In genomic region chr10:126928819-126929206, GRCm38 (mm10) we compare ENCODE assay signal across 8 mouse cellular contexts. TPM values are rescaled to one million over a fixed set of nuclear protein-coding genes. Genes with fewer than 3 reads are reported as not detected.
DNase-seq lines count a peak whose midpoint lies in the region; ATAC-seq and TF ChIP-seq lines count a peak whose summit lies in the region.

No protein-coding gene starts in this region.

- peak overlapping the region; percentile 86; the same call in 1 of the 2 replicates for H3K9ac ChIP-seq in heart, embryonic 11.5 days (ENCODE audit: low read depth, low read length)
- H3K9ac ChIP-seq in liver, embryonic 12.5 days, result no peak overlapping the region
- no peak overlapping the region for H3K9ac ChIP-seq in neural tube, embryonic 14.5 days (replicated peaks; ENCODE audit: low read depth, low read length)

- ATAC-seq in heart, embryonic 11.5 days (replicated peaks; ENCODE audit: insufficient number of reproducible peaks, low FRiP score, low TSS enrichment), result no peak
- ATAC-seq in liver, embryonic 12.5 days, result no peak
- no peak for ATAC-seq in neural tube, embryonic 14.5 days (ENCODE audit: low read depth)

- no peak overlapping the region for H3K27ac ChIP-seq in bone marrow macrophage, adult 2 months (ENCODE audit: insufficient read depth, low read depth, low read length)
- H3K27ac ChIP-seq in heart, embryonic 11.5 days (ENCODE audit: low read depth, low read length), result 0 out of 2 replicates have a peak overlapping the region, but pooled peaks have one; percentile 15
- H3K27ac ChIP-seq in liver, embryonic 12.5 days, result no peak overlapping the region
- H3K27ac ChIP-seq in neural tube, embryonic 14.5 days (ENCODE audit: low read depth, low read length), result peak overlapping the region; percentile 79

- peak overlapping the region; percentile 74; the same call in 1 of the 2 replicates for H3K4me3 ChIP-seq in bone marrow macrophage, adult 2 months (ENCODE audit: insufficient read depth, low read length)
- peak overlapping the region; percentile 54 for H3K4me3 ChIP-seq in heart, embryonic 11.5 days (ENCODE audit: low read depth, low read length)
- H3K4me3 ChIP-seq in liver, embryonic 12.5 days, result peak overlapping the region; percentile 40
- H3K4me3 ChIP-seq in neural tube, embryonic 14.5 days (ENCODE audit: low read depth, low read length), result peak overlapping the region; percentile 52

- peak overlapping the region; percentile 94 for H3K4me2 ChIP-seq in heart, embryonic 11.5 days
- H3K4me2 ChIP-seq in liver, embryonic 12.5 days, result peak overlapping the region; percentile 60
- peak overlapping the region; percentile 99 for H3K4me2 ChIP-seq in neural tube, embryonic 14.5 days (ENCODE audit: low read depth, low read length)

- TF ChIP-seq CTCF in bone marrow macrophage, adult 2 months (IDR thresholded peaks at IDR 0.05; ENCODE audit: low read depth, low read length), result peak; percentile 14; the same call in 1 of the 2 replicates

- no peaks in the 10 kb centered on the region for H3K36me3 ChIP-seq in heart, embryonic 11.5 days (ENCODE audit: control insufficient read depth, insufficient read depth, low read length)
- no peaks in the 10 kb centered on the region for H3K36me3 ChIP-seq in liver, embryonic 12.5 days
- H3K36me3 ChIP-seq in neural tube, embryonic 14.5 days (ENCODE audit: control insufficient read depth, insufficient read depth, low read length), result no peaks in the 10 kb centered on the region

- no peak for TF ChIP-seq POLR2A in bone marrow macrophage, adult 2 months (IDR thresholded peaks at IDR 0.05; ENCODE audit: borderline replicate concordance, low read depth, low read length)

- peak; percentile 11 for DNase-seq in embryo, embryonic 10 days (ENCODE audit: low spot score)
- no peak for DNase-seq in embryo, embryonic 9.5 days (ENCODE audit: extremely low spot score)
- DNase-seq in layer of hippocampus, adult 11-12 months (ENCODE audit: low spot score), result no peak
- DNase-seq in left cerebral cortex, adult 11 months (ENCODE audit: low spot score), result no peak

- H3K27me3 ChIP-seq in heart, embryonic 11.5 days (ENCODE audit: control insufficient read depth, insufficient read depth, low read length), result peaks cover 2% of the 10 kb centered on the region; the same call in 1 of the 2 replicates
- H3K27me3 ChIP-seq in liver, embryonic 12.5 days (replicated peaks), result peaks cover 65% of the 10 kb centered on the region
- no peaks in the 10 kb centered on the region for H3K27me3 ChIP-seq in neural tube, embryonic 14.5 days (ENCODE audit: control insufficient read depth, insufficient read depth, low read length)

- no peaks in the 10 kb centered on the region for H3K9me3 ChIP-seq in heart, embryonic 11.5 days (replicated peaks; ENCODE audit: control insufficient read depth, low read length)
- H3K9me3 ChIP-seq in liver, embryonic 12.5 days (replicated peaks), result no peaks in the 10 kb centered on the region
- no peaks in the 10 kb centered on the region for H3K9me3 ChIP-seq in neural tube, embryonic 14.5 days (ENCODE audit: control insufficient read depth, low read length)

- WGBS in heart, embryonic 11.5 days (ENCODE audit: insufficient replicate concordance), result 33% methylated on average over 12 of the region's 12 CpGs
- 25% methylated on average over 12 of the region's 12 CpGs for WGBS in liver, embryonic 12.5 days (ENCODE audit: insufficient replicate concordance)
- WGBS in neural tube, embryonic 14.5 days, result 26% methylated on average over 12 of the region's 12 CpGs

- H3K4me1 ChIP-seq in bone marrow macrophage, adult 2 months (ENCODE audit: control insufficient read depth, insufficient read depth, low read length), result peaks cover 5% of the 10 kb centered on the region; the same call in 1 of the 2 replicates
- peaks cover 45% of the 10 kb centered on the region for H3K4me1 ChIP-seq in heart, embryonic 11.5 days (ENCODE audit: control insufficient read depth, insufficient read depth, low read length)
- H3K4me1 ChIP-seq in liver, embryonic 12.5 days, result peaks cover 10% of the 10 kb centered on the region
- peaks cover 26% of the 10 kb centered on the region for H3K4me1 ChIP-seq in neural tube, embryonic 14.5 days (ENCODE audit: control insufficient read depth, insufficient read depth, low read length)

RNA-seq across cellular contexts. Expression of gene Atp23, which starts 27.7 kb away (rescaled TPM):
- polyA plus RNA-seq in bone marrow macrophage, adult 2 months (2012; ENCODE audit: insufficient read depth, insufficient read length, missing spikeins), result 3.7 and 5.0 TPM in 2 replicates
- polyA plus RNA-seq in heart, embryonic 11.5 days (2014; fragmentation: Nextera tagmentation; extraction: Ambion mirVana), result 9.4 and 11.7 TPM in 2 replicates
- polyA plus RNA-seq in liver, embryonic 12.5 days (2016; fragmentation: Nextera tagmentation; extraction: Ambion mirVana), result 13.9 and 14.4 TPM in 2 replicates
- 15.6 and 16.7 TPM in 2 replicates for polyA plus RNA-seq in neural tube, embryonic 14.5 days (2014; fragmentation: Nextera tagmentation; extraction: Ambion mirVana)

RNA-seq across cellular contexts. Expression of gene Ctdsp2, which starts 49.7 kb away (rescaled TPM):
- polyA plus RNA-seq in bone marrow macrophage, adult 2 months (2012; ENCODE audit: insufficient read depth, insufficient read length, missing spikeins), result 117 and 123 TPM in 2 replicates
- 47.3 and 47.6 TPM in 2 replicates for polyA plus RNA-seq in heart, embryonic 11.5 days (2014; fragmentation: Nextera tagmentation; extraction: Ambion mirVana)
- 22.2 and 24.0 TPM in 2 replicates for polyA plus RNA-seq in liver, embryonic 12.5 days (2016; fragmentation: Nextera tagmentation; extraction: Ambion mirVana)
- 15.1 and 27.9 TPM in 2 replicates for polyA plus RNA-seq in neural tube, embryonic 14.5 days (2014; fragmentation: Nextera tagmentation; extraction: Ambion mirVana)

Comparison
In these comparisons a context has a peak if more than half of its experiments do, and no peak if none do; other contexts are left out.
1. H3K27ac ChIP-seq: peak in heart, embryonic 11.5 days (single experiment) and neural tube, embryonic 14.5 days (single experiment); none in bone marrow macrophage, adult 2 months (single experiment) and liver, embryonic 12.5 days (single experiment).
2. Peak in every context shown above with its lines, with median percentiles within 50 percentile points of each other: H3K4me3 ChIP-seq and H3K4me2 ChIP-seq.